Mouse (Mus musculus) midbrain, postnatal 0 days (tissue): ENCODE measurements around the gene Tubb2a. TPM values are rescaled to one million over a fixed set of nuclear protein-coding genes. Genes with fewer than 3 reads are reported as not detected.
"Not testable (repeated sequence)": the region's sequence is repeated elsewhere in the genome, so short reads cannot be mapped to it uniquely, and the experiment has no call there.

Experiments
- ATAC-seq: fragments of 200-750 bp; cut with Nextera tagmentation; 2 replicates; pipeline ENCODE4 v1.8.0; 2017; ENCODE audit warnings: moderate number of reproducible peaks, mild to moderate bottlenecking, moderate TSS enrichment, moderate library complexity; ENCODE audit not compliant: low FRiP score
- DNase-seq: peaks from one replicate; pipeline ENCODE4 v3.0.0-alpha.2; 2015; ENCODE audit warnings: low spot score
- H3K27ac ChIP-seq: fragments of 300-500 bp; sonication (generic); 2 replicates; pipeline ENCODE4 v1.5.1; 2014; ENCODE audit warnings: low read depth, mild to moderate bottlenecking, low read length, mixed read lengths
- H3K27me3 ChIP-seq: fragments of 300-500 bp; sonication (generic); 2 replicates; pipeline ENCODE4 v1.6.1; 2014; ENCODE audit warnings: low read length, control low read depth, mixed read lengths; ENCODE audit not compliant: insufficient read depth
- H3K36me3 ChIP-seq: fragments of 300-500 bp; sonication (generic); 2 replicates; pipeline ENCODE4 v1.6.1; 2014; ENCODE audit warnings: low read length, control low read depth, mixed read lengths; ENCODE audit not compliant: insufficient read depth
- H3K4me1 ChIP-seq: fragments of 300-500 bp; sonication (generic); 2 replicates; pipeline ENCODE4 v1.6.1; 2014; ENCODE audit warnings: mild to moderate bottlenecking, control low read depth, antibody characterized with exemption, low read length, mixed read lengths; ENCODE audit not compliant: insufficient read depth
- H3K4me2 ChIP-seq: fragments of 300-500 bp; sonication (generic); 2 replicates; pipeline ENCODE4 v1.6.1; 2014; ENCODE audit warnings: low read depth, mild to moderate bottlenecking, low read length, mixed read lengths; ENCODE audit not compliant: poor library complexity, severe bottlenecking
- H3K4me3 ChIP-seq: fragments of 300-500 bp; sonication (generic); 2 replicates; pipeline ENCODE4 v1.5.1; 2014; ENCODE audit warnings: low read depth, mild to moderate bottlenecking, low read length, moderate library complexity
- H3K9ac ChIP-seq: fragments of 300-500 bp; sonication (generic); replicated peaks from 2 replicates; pipeline ENCODE4 v1.6.1; 2014; ENCODE audit warnings: mild to moderate bottlenecking, low read length, moderate library complexity, mixed read lengths; ENCODE audit not compliant: poor library complexity, severe bottlenecking
- H3K9me3 ChIP-seq: fragments of 300-500 bp; sonication (generic); 2 replicates; pipeline ENCODE4 v1.6.1; 2016; ENCODE audit warnings: low read length, control low read depth
- CTCF ChIP-seq: IDR thresholded peaks from 2 replicates; pipeline ENCODE4 v1.5.1; 2016; ENCODE audit warnings: antibody characterized with exemption, mild to moderate bottlenecking
- WGBS: fragments of 180-500 bp; shearing (Covaris S2); extraction: QIAGEN DNeasy Blood & Tissue Kit; methylation state at CpG from one replicate; pipeline ENCODE4 v1.1.7; 2014; 5-methylcytosine and 5-hydroxymethylcytosine counted together
- polyA plus RNA-seq: library from polyadenylated mRNA; unstranded; fragments of >200 nt; fragmentation: Nextera tagmentation; extraction: Ambion mirVana; gene quantifications from 2 replicates; pipeline ENCODE4 v1.2.1, GENCODE M21; 2015
- total RNA-seq: library from RNA; depleted of rRNA; stranded (reverse); fragments of >200 nt; gene quantifications from 2 replicates; pipeline ENCODE4 v1.2.3, GENCODE M21; 2014

Tubb2a gene
- total and polyA plus RNA-seq, 2 experiments from 2014 or later: 4,276 to 6,629 TPM

DNA sequence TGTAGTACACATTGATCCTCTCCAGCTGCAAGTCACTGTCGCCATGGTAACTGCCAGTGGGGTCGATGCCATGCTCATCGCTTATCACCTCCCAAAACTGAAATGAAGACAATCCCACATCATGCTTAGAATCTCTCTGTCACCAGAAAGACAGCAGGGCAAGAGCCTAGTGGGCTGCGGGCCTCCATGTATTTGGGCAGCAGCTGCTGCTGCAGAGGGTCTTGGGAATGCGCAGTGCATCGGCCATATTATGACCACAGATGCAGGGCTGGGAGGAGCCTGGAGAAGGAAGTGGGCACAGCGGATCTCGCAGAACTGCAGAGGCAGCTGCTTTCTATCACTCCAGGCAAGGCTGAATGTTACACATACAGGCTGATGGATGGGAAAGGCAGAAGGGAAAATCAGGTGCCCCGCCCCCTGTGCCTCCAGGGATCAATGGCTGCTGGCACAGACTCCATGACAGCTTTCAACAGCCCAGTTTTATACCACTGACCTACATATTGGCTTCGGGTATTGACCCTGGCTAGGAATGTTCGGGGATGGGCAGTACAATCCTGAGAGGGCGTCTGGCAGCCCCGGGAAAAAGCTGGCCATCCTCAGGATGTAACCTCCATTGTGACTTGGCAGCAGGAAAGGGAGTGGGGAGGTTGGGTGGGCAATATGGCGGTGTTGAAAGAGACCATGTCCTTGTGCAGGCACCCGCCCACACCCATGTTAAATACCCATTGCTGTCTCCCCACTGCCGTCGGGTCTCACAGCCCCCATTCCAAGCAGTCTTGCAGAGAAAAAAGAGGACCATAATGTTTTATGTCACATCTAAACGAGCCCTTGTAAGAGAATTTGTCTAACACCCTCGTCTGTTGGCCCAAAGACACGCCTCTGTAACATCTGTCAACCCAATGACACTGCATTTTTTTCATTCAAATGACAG, 981 bp downstream of the Tubb2a start:
- no peak for TF ChIP-seq CTCF
- Histone ChIP-seq H3K36me3 (peaks cover 17% of the 10 kb centered on the region), H3K9me3 (no peaks in the 10 kb centered on the region), H3K9ac (peak overlapping the region; percentile 98), H3K4me2 (peak overlapping the region; percentile 90), H3K4me3 (peak overlapping the region; percentile 83), H3K27ac (peak overlapping the region; percentile 97), H3K4me1 (0 out of 2 replicates have a peak, but pooled peaks cover 5% of the 10 kb centered on the region), H3K27me3 (no peaks in the 10 kb centered on the region)
- ATAC-seq (peak; percentile 57), DNase-seq (peak; percentile 82)
- 10% methylated on average over 20 of the region's 20 CpGs for WGBS

DNA sequence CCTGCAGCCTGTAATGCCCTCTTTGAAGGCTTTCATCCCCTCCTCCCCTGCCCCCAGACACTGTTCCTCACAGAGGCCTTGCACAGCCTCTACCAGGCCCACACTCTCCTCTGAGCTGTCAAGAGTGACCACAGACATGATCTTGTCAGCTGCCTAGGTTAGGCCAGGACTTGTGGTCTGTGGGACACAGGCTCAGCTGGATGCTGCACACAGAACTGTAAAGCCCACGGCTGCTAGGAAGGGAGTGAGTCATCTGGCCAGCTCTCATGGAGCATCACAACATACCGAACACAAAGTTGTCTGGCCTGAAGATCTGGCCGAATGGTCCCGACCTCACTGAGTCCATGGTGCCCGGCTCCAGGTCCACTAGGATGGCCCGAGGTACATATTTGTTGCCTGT, 1.9 kb downstream of the Tubb2a start:
- not testable (repeated sequence) for H3K27me3 ChIP-seq, H3K4me1 ChIP-seq, H3K9me3 ChIP-seq, ATAC-seq, DNase-seq
- Histone ChIP-seq H3K4me2 (peak overlapping the region; percentile 90), H3K4me3 (peak overlapping the region; percentile 83), H3K9ac (peak overlapping the region; percentile 44; the same call in 1 of the 2 replicates), H3K27ac (peak overlapping the region; percentile 97), H3K36me3 (peaks cover 17% of the 10 kb centered on the region)
- WGBS: 45% methylated on average over 6 of the region's 6 CpGs

DNA sequence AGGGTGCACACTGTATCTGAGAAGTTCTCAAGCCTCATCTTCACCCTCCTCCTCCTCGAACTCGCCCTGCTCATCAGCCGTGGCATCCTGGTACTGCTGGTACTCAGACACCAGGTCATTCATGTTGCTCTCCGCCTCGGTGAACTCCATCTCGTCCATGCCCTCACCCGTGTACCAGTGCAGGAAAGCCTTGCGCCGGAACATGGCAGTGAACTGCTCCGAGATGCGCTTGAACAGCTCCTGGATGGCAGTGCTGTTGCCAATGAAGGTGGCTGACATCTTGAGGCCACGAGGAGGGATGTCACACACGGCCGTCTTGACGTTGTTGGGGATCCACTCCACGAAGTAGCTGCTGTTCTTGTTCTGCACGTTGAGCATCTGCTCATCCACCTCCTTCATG, 3.4 kb downstream of the Tubb2a start:
- not testable (repeated sequence) for H3K9me3 ChIP-seq, H3K27ac ChIP-seq, H3K9ac ChIP-seq, H3K4me3 ChIP-seq, DNase-seq, H3K4me1 ChIP-seq, H3K4me2 ChIP-seq, H3K27me3 ChIP-seq, ATAC-seq
- peaks cover 17% of the 10 kb centered on the region for H3K36me3 ChIP-seq
- 93% methylated on average over 10 of the region's 17 CpGs for WGBS

DNA sequence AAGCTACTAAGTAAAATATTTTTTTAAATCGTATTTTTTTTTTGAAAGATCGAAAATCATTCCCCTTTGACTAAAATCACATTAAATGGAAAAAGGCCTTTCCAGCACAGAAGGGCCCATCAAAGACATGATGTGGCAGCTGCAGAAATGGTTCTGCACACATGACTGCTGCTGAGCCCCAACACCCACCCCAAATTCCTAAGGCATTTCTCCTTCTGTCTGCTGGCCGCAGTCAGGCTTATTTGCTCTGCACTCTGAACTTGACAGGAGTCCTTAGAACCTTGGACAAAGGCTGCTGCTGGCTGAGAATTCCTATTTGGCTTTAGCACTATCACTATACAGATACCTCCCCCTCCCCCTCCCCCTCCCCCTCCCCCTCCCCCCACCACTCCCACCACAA, 5.0 kb downstream of the Tubb2a start:
- DNase-seq (no peak), ATAC-seq (no peak)
- Histone ChIP-seq H3K9ac (no peak overlapping the region), H3K36me3 (peaks cover 17% of the 10 kb centered on the region), H3K27me3 (no peaks in the 10 kb centered on the region), H3K9me3 (no peaks in the 10 kb centered on the region), H3K4me3 (no peak overlapping the region), H3K4me1 (0 out of 2 replicates have a peak, but pooled peaks cover 5% of the 10 kb centered on the region), H3K4me2 (no peak overlapping the region), H3K27ac (no peak overlapping the region)
- TF ChIP-seq CTCF: no peak
- WGBS: 25% methylated on average over 3 of the region's 3 CpGs

DNA sequence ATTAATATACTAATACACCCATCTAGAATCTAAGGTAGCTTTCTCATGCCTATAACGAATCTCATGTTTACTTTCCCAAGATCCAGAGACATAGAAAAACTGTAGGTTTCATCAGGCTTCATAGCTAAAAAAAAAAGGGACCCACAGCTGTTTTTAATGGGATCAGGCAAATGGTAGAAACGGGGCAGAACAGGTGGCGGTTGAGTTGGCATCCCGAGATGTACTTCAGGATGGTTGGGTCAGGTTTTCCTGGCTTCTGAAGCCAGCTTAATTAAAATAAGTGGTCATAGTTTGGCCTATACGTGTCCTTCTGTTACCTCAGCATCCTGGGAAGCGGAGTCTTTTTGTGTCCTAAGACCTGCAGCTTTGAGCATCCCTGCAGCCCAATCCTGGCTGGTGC, 6.0 kb downstream of the Tubb2a start:
- H3K9ac ChIP-seq: no peak overlapping the region
- H3K36me3 ChIP-seq: peaks cover 17% of the 10 kb centered on the region
- no peak for TF ChIP-seq CTCF
- 0 out of 2 replicates have a peak, but pooled peaks cover 5% of the 10 kb centered on the region for H3K4me1 ChIP-seq
- H3K4me3 ChIP-seq: no peak overlapping the region
- DNase-seq (no peak), ATAC-seq (no peak)
- WGBS: 85% methylated on average over 6 of the region's 6 CpGs
- no peak overlapping the region for H3K27ac ChIP-seq
- H3K27me3 ChIP-seq: no peaks in the 10 kb centered on the region
- H3K4me2 ChIP-seq: no peak overlapping the region
- H3K9me3 ChIP-seq: no peaks in the 10 kb centered on the region

DNA sequence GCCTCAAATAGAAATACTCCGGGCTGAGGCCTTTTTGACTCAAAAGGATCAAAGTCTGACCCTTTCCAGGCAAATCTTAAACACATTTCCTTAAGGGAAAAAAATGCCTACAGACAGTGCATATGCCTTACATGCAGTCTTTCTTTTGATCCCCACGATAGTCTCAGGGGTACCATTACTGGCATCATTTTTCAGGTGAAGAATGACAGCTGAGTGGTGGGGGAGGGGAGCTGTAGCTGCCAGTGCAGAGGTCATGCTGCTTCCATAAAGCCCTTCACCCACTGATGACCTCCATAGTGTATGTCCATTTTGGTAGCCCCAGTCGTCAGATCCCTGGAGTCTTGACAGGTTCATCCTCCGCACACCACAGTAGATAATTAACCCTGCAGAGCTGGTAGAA, 7.5 kb downstream of the Tubb2a start:
- Histone ChIP-seq H3K9me3 (no peaks in the 10 kb centered on the region), H3K36me3 (peaks cover 9% of the 10 kb centered on the region), H3K9ac (no peak overlapping the region), H3K27me3 (no peaks in the 10 kb centered on the region), H3K4me2 (no peak overlapping the region), H3K4me3 (no peak overlapping the region), H3K4me1 (0 out of 2 replicates have a peak, but pooled peaks cover under 1% of the 10 kb centered on the region), H3K27ac (no peak overlapping the region)
- no peak for TF ChIP-seq CTCF
- WGBS: 63% methylated on average over 4 of the region's 4 CpGs
- DNase-seq: no peak
- no peak for ATAC-seq
